Mouse (Mus musculus): ENCODE data around the gene Akap13. TPM values are rescaled to one million over a fixed set of nuclear protein-coding genes. Genes with fewer than 3 reads are reported as not detected.

Akap13 gene
- polyA plus RNA-seq, 1 experiment from 2014 or later, result 25.8 TPM

DNA sequence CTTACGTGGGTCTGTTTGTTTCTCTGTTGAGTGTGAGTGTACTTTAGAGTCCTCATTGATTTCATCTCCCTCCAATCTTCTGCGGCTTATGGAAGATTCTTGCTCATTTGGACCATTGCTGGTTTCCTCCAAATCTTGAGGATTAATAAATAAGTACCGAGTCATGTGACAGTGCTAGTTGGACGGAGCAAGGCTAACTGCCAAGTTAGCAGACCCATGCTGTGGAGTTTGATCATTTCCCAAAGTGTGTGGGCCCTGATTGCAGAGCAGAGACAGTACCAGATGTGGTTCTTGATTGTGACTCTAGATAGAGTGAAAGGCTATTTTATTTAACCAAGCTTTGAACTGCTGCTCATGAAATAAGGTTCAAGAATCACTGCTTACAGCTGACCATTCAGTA, 73.4 kb downstream of the Akap13 start:
- no peak for ATAC-seq (ENCODE audit: low FRiP score, low read depth)
- Histone ChIP-seq H3K4me2 (replicated peaks) (no peak overlapping the region), H3K9me3 (no peaks in the 10 kb centered on the region)

DNA sequence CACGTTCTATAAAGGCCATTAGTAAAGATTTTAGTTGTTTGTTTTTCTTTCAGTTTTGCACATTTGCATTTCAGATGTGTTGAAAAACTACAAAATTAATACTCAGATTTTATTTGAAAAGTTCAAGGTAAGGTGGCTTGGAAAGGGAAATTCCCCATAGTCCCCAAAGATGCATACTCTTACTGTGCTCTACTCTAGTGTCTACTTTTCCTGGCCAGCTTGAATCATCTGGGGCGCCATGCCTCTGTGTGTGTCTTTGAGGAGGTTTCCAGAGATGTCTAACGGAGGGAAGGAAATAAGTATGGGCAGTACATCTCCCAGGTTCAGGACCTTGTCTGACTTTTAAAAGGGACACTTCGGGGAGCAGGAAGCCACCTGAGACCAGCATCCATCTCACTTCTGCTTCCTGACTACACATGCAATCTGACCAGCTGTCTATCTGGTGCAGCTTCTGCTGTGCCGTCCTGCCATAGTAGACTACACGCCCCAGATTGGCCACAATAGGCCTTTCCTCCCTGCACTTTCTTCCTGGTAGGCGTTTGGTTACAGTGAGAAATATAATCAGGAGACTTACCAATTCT, 74.6 kb downstream of the Akap13 start:
- 86% methylated on average over 7 of the region's 7 CpGs for WGBS
- Histone ChIP-seq H3K36me3 (no peaks in the 10 kb centered on the region), H3K27ac (no peak overlapping the region), H3K4me3 (no peak overlapping the region), H3K9ac (no peak overlapping the region), H3K4me1 (no peaks in the 10 kb centered on the region), H3K9me3 (no peaks in the 10 kb centered on the region), H3K27me3 (replicated peaks) (no peaks in the 10 kb centered on the region), H3K4me2 (replicated peaks) (no peak overlapping the region)
- no peak for ATAC-seq (ENCODE audit: low FRiP score, low read depth)

More for the DNA sequence above, 73.4 kb downstream of the Akap13 start:
- Histone ChIP-seq H3K36me3 (no peaks in the 10 kb centered on the region), H3K9ac (no peak overlapping the region), H3K4me1 (no peaks in the 10 kb centered on the region), H3K27me3 (replicated peaks) (no peaks in the 10 kb centered on the region), H3K4me3 (no peak overlapping the region), H3K27ac (no peak overlapping the region)
- WGBS, result 88% methylated on average over 4 of the region's 4 CpGs

DNA sequence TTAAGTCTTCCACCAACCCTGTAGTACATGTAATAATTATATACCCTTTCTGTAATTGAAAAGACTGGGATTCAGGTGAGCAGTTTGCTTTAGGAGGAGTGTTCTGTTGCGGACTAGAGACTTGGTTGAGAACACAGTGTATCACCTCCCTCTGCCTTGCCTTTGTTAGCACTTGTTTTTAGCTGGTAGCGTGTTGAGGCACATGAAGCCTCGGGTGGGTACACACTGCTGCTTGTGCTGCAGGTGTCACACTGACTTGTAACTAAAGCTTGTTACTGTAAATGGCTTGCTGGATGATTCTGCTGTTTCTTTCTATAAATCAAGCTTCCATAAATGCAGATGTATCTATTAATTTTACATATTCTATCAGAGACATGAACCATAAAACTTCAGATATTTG, 75.3 kb downstream of the Akap13 start:
- Histone ChIP-seq H3K36me3 (no peaks in the 10 kb centered on the region), H3K4me3 (no peak overlapping the region), H3K9me3 (no peaks in the 10 kb centered on the region), H3K9ac (no peak overlapping the region), H3K4me1 (no peaks in the 10 kb centered on the region), H3K27me3 (replicated peaks) (no peaks in the 10 kb centered on the region), H3K27ac (no peak overlapping the region), H3K4me2 (replicated peaks) (no peak overlapping the region)
- ATAC-seq (ENCODE audit: low FRiP score, low read depth), result no peak
- WGBS, result 90% methylated on average over 3 of the region's 3 CpGs

DNA sequence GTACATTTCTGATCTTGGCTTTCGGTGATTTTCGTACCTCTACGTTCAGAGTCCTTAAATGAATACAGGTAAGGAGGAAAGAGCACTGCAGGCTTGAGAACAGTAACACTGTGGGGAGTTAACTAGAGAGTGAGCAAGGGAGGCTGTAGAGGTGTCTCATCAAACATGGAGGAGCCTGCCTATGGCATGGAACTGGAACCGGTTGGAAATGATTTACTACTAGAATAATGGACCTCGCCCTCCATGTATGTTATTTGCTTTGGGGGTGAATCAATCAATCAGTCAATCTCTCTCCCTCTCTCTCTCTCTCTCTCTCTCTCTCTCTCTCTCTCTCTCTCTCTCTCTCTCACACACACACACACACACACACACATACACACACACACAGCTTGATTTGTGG, 77.7 kb downstream of the Akap13 start:
- Histone ChIP-seq H3K4me1 (no peaks in the 10 kb centered on the region), H3K9ac (no peak overlapping the region), H3K27me3 (replicated peaks) (no peaks in the 10 kb centered on the region), H3K4me3 (no peak overlapping the region), H3K9me3 (no peaks in the 10 kb centered on the region), H3K36me3 (no peaks in the 10 kb centered on the region), H3K27ac (no peak overlapping the region), H3K4me2 (replicated peaks) (no peak overlapping the region)
- 89% methylated on average over 5 of the region's 5 CpGs for WGBS
- no peak for ATAC-seq (ENCODE audit: low FRiP score, low read depth)

DNA sequence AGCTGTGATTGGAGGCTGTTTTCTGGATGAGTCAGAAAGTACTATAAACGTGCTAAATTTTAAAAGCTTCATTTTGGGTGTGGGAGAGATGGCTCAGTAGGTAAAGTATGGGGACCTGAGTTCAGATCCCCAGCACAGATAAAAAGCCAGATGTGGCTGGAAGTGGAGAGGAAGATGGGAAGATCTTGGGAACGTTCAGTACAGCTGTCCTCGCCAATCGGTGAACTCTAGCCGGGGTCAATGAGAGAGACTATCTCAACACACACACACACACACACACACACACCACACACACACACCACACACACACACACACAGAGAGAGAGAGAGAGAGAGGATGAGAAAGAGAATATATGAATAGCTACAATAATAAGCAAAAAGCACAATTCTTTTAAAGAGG, 81.0 kb downstream of the Akap13 start:
- no peak for ATAC-seq (ENCODE audit: low FRiP score, low read depth)
- WGBS, result 94% methylated on average over 5 of the region's 5 CpGs
- H3K4me2 ChIP-seq (replicated peaks), result no peak overlapping the region

DNA sequence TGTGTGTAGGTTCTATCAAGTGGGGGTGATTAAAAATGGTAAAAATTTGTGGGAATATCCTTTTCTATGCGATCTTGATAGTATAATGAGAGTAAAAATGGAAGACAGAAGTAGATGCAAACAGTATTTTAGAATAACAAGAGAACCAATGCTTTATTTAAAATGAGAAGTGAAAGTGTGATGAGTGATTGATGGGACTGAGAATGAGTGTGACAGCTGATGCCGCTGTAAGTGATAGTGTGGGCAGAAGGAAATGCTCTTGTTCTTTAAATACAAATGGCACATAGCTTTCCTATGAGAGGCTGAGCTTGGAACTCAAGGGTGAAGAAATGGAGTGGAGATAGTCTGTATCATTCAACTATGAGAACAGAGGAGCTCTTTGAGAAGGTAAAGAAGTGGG, 82.2 kb downstream of the Akap13 start:
- Histone ChIP-seq H3K27ac (no peak overlapping the region), H3K36me3 (no peaks in the 10 kb centered on the region), H3K4me3 (no peak overlapping the region), H3K9ac (no peak overlapping the region), H3K4me2 (replicated peaks) (no peak overlapping the region), H3K27me3 (replicated peaks) (no peaks in the 10 kb centered on the region), H3K9me3 (no peaks in the 10 kb centered on the region), H3K4me1 (no peaks in the 10 kb centered on the region)
- ATAC-seq (ENCODE audit: low FRiP score, low read depth), result no peak
- 95% methylated on average over 2 of the region's 2 CpGs for WGBS

More for the DNA sequence above, 81.0 kb downstream of the Akap13 start:
- H3K4me1 ChIP-seq, result no peaks in the 10 kb centered on the region
- H3K36me3 ChIP-seq, result no peaks in the 10 kb centered on the region
- no peak overlapping the region for H3K9ac ChIP-seq
- no peaks in the 10 kb centered on the region for H3K9me3 ChIP-seq
- H3K27ac ChIP-seq, result no peak overlapping the region
- H3K4me3 ChIP-seq, result no peak overlapping the region
- no peaks in the 10 kb centered on the region for H3K27me3 ChIP-seq (replicated peaks)

DNA sequence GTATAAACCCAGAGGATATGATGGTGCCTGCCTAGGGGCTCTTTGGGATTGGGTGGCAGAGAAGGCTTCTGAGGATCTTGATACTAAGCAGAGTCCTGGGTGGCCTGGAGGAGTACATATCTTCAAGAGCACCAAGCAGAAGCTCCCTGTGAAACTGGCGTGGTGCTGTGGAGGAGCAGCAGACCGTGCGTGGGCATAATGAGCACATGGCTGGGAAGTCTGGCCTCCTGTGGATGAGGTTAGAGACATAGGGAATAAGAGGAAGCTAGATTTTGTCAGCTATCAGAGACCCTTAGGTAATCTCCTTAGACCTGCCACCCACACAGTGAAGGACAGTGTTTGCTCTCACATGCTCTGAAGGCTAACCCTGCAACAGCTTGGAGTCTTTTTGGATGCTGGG, 83.2 kb downstream of the Akap13 start:
- no peaks in the 10 kb centered on the region for H3K36me3 ChIP-seq
- WGBS, result 81% methylated on average over 3 of the region's 3 CpGs
- ATAC-seq (ENCODE audit: low FRiP score, low read depth), result no peak
- H3K4me1 ChIP-seq, result no peaks in the 10 kb centered on the region
- H3K4me3 ChIP-seq, result no peak overlapping the region
- no peak overlapping the region for H3K4me2 ChIP-seq (replicated peaks)
- H3K27me3 ChIP-seq (replicated peaks), result no peaks in the 10 kb centered on the region
- no peaks in the 10 kb centered on the region for H3K9me3 ChIP-seq
- no peak overlapping the region for H3K9ac ChIP-seq
- no peak overlapping the region for H3K27ac ChIP-seq

DNA sequence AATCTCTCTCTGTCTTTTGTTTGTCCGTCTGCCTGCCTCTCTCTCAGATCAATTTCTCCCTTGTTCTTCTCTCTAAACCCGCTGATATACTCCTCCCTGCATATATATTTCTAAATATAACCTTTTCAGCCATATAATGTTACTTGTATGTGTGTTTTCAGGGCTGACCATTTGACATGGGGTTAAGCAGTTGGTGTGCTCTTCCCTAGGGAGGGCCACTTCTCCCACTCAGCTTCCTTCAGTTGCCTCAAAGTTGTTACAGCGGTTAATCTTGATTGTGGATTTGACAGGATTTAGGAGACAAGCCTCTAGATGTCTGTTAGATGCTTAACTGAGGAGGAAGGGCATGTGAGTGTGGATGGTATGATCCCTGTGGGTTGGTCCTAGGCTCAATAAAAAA, 83.8 kb downstream of the Akap13 start:
- Histone ChIP-seq H3K9me3 (no peaks in the 10 kb centered on the region), H3K4me3 (no peak overlapping the region), H3K36me3 (no peaks in the 10 kb centered on the region), H3K9ac (no peak overlapping the region), H3K4me2 (replicated peaks) (no peak overlapping the region), H3K27ac (no peak overlapping the region), H3K27me3 (replicated peaks) (no peaks in the 10 kb centered on the region), H3K4me1 (no peaks in the 10 kb centered on the region)
- no peak for ATAC-seq (ENCODE audit: low FRiP score, low read depth)
- 78% methylated on average over 3 of the region's 3 CpGs for WGBS

DNA sequence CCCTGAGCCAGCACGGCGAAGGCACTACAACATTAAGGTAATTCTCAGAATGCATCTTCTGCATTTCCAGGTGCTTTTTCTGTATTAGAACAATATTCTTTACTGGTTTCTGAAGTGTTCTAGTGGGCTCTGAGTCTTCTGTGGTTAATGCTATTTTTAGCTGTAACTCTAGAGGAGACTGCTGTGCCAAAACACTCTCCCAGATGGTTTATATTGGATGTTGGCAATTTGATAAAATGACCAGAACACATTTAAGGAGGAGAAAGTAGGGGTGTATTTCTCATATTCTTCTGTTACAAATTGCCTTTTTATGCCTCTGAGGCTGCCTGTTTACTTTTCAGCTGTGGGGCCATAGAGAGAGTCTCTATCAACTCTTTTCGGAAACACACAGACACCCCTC, 94.5 kb downstream of the Akap13 start:
- Histone ChIP-seq H3K4me3 (no peak overlapping the region), H3K9ac (no peak overlapping the region), H3K36me3 (peaks cover 4% of the 10 kb centered on the region; the same call in 1 of the 2 replicates), H3K4me1 (no peaks in the 10 kb centered on the region), H3K4me2 (replicated peaks) (no peak overlapping the region), H3K27me3 (replicated peaks) (no peaks in the 10 kb centered on the region), H3K9me3 (no peaks in the 10 kb centered on the region), H3K27ac (no peak overlapping the region)
- 92% methylated on average over 3 of the region's 3 CpGs for WGBS
- no peak for ATAC-seq (ENCODE audit: low FRiP score, low read depth)

DNA sequence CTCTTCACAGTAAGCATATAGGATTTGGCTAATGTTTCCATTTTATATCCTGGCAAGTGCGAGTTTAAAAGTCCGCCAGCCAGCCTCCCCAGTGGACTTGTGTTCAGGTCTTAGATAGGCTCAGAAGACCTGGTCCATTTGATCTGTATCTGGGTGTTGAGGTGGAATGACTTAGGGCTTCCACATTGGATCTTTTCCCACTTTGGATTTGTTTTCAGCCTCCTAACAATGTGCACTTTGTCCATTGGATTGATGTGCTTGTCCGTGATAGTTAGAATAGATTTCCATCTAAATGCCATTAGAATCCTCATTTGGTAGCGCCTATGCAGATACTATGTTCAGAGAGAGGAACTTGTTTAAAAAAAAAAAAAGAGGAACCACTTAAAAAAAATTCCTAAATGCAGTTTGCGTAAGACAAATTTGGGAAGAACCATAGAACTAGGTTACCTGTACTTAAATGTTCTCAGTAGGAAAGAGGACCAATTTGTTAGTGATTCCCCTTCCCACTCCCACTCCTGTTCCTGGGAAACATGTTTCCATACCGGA, 95.5 kb downstream of the Akap13 start:
- Histone ChIP-seq H3K9ac (no peak overlapping the region), H3K36me3 (peaks cover 4% of the 10 kb centered on the region; the same call in 1 of the 2 replicates), H3K27ac (no peak overlapping the region), H3K9me3 (no peaks in the 10 kb centered on the region), H3K4me3 (no peak overlapping the region), H3K4me2 (replicated peaks) (no peak overlapping the region), H3K27me3 (replicated peaks) (no peaks in the 10 kb centered on the region), H3K4me1 (no peaks in the 10 kb centered on the region)
- 89% methylated on average over 6 of the region's 6 CpGs for WGBS
- ATAC-seq (ENCODE audit: low FRiP score, low read depth), result no peak

DNA sequence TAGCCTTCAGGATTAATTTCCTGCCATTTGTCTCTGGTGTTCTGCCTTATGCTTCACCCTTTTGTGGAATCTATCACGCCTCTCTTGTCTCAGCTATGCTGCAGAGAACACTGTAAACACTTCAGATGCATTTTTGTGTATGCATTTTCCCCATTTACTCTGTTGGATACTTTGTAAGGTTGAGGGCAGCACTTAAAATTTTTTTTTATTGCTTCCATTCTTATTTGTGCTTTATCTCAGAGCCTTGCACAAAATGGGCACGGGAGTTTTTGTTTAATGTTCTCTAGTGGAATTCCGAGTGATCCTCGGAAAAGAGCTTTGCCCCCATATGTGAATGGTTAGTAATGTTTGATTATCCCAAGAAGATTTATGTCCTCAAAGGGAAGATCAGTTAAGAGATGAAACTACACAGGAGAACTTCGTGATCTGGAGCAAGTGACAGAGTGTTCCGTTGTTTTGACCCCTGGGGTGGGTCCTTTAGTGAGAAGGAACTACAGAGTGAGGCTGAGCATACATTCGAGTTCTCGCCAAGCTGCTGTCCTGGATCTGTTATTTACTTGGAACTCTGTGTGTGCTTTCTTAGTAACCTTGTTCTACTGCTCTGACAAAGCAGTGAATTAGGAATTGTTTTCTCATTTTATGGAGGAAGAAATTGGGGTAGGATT, 97.8 kb downstream of the Akap13 start:
- ATAC-seq (ENCODE audit: low FRiP score, low read depth), result no peak
- no peaks in the 10 kb centered on the region for H3K9me3 ChIP-seq

DNA sequence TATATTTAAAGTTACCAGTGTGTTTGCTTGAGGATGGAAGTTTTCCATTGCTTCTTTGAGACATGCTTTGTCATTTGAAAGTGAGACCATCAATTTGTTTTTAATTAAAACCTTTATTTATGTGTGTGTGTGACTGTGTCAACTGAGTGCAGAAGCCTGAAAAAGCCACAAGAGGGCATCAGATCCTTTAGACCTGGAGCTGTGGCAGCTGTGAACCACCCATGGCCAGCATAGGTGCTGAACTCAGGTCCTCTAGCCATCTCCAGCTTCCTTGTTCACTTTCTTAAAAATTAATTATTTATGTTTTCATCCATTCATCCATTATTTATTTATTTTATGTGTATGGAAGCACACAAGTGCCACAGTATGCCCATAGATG, 98.3 kb downstream of the Akap13 start:
- no peak overlapping the region for H3K4me3 ChIP-seq
- no peak overlapping the region for H3K4me2 ChIP-seq (replicated peaks)
- H3K4me1 ChIP-seq, result no peaks in the 10 kb centered on the region; the same call in 1 of the 2 replicates
- no peaks in the 10 kb centered on the region for H3K36me3 ChIP-seq
- H3K9me3 ChIP-seq, result no peaks in the 10 kb centered on the region
- H3K27me3 ChIP-seq (replicated peaks), result no peaks in the 10 kb centered on the region
- no peak overlapping the region for H3K9ac ChIP-seq
- ATAC-seq (ENCODE audit: low FRiP score, low read depth), result no peak
- H3K27ac ChIP-seq, result no peak overlapping the region

More for the DNA sequence above, 97.8 kb downstream of the Akap13 start:
- Histone ChIP-seq H3K27me3 (replicated peaks) (no peaks in the 10 kb centered on the region), H3K27ac (no peak overlapping the region), H3K4me1 (no peaks in the 10 kb centered on the region), H3K4me2 (replicated peaks) (no peak overlapping the region), H3K4me3 (no peak overlapping the region), H3K36me3 (no peaks in the 10 kb centered on the region; the same call in 1 of the 2 replicates), H3K9ac (no peak overlapping the region)
- WGBS, result 80% methylated on average over 8 of the region's 8 CpGs

DNA sequence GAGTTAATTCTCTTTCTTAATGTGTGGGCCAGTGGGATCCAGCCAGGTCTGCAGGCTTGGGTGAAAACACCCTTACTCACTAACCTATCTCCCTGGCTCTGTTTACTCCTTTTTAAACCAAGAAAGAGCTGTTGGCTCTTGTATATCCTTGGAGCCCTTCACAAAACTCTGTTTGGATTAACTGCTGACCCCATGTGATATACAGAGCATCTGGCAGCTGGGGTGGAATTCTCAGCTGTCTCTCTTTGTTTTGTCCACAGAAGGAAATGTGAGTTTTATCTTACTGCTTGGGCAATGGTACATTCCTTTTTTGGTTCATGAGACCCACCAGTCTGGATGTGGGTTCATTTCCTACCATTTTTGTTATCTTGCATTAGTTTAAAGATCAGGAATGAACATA, 98.7 kb downstream of the Akap13 start:
- H3K9me3 ChIP-seq, result no peaks in the 10 kb centered on the region
- no peak overlapping the region for H3K4me2 ChIP-seq (replicated peaks)
- no peaks in the 10 kb centered on the region for H3K27me3 ChIP-seq (replicated peaks)
- no peaks in the 10 kb centered on the region; the same call in 1 of the 2 replicates for H3K4me1 ChIP-seq
- no peak overlapping the region for H3K27ac ChIP-seq
- no peaks in the 10 kb centered on the region for H3K36me3 ChIP-seq
- H3K9ac ChIP-seq, result no peak overlapping the region
- ATAC-seq (ENCODE audit: low FRiP score, low read depth), result no peak
- H3K4me3 ChIP-seq, result no peak overlapping the region
